In genomic region chr1:67558728-67559127, GRCm38 (mm10) we compare ENCODE assay signal across 16 mouse cellular contexts.
"Had no signal": no experiment of that assay in that cellular context is flagged by ENCODE, and none has a peak within 500 bp of the region (broad histone marks: within the 10 kb centered on the region; RNA-seq: fewer than 3 reads in every experiment).

No protein-coding gene starts in this region.

- H3K9ac ChIP-seq: lung, embryonic 15.5 days; midbrain, embryonic 13.5 days; midbrain, embryonic 15.5 days; neural tube, embryonic 12.5 days; stomach, embryonic 15.5 days had no signal

- DNase-seq: lung, adult 2 months; lung, postnatal 14 days; lung, postnatal 36 days; right cerebral cortex, postnatal 14 days; thymus, adult 18-20 months; thymus, postnatal 14 days; thymus, postnatal 36 days had no signal

- H3K9me3 ChIP-seq: lung, embryonic 15.5 days; megakaryocyte, embryonic 14.5 days; midbrain, embryonic 13.5 days; midbrain, embryonic 15.5 days; neural tube, embryonic 12.5 days; stomach, embryonic 15.5 days had no signal

- H3K27ac ChIP-seq: lung, embryonic 15.5 days; macrophage; midbrain, embryonic 13.5 days; midbrain, embryonic 15.5 days; neural tube, embryonic 12.5 days; stomach, embryonic 15.5 days had no signal

- H3K4me3 ChIP-seq: lung, embryonic 15.5 days; megakaryocyte, embryonic 14.5 days; midbrain, embryonic 13.5 days; midbrain, embryonic 15.5 days; neural tube, embryonic 12.5 days; stomach, embryonic 15.5 days had no signal

- ATAC-seq: lung, postnatal 0 days; midbrain, embryonic 13.5 days; midbrain, embryonic 15.5 days had no signal

- H3K27me3 ChIP-seq: lung, embryonic 15.5 days; megakaryocyte, embryonic 14.5 days; midbrain, embryonic 13.5 days; midbrain, embryonic 15.5 days; neural tube, embryonic 12.5 days; stomach, embryonic 15.5 days had no signal

- H3K4me1 ChIP-seq: lung, embryonic 15.5 days; megakaryocyte, embryonic 14.5 days; midbrain, embryonic 13.5 days; midbrain, embryonic 15.5 days; neural tube, embryonic 12.5 days; stomach, embryonic 15.5 days had no signal

- H3K36me3 ChIP-seq: lung, embryonic 15.5 days; midbrain, embryonic 13.5 days; midbrain, embryonic 15.5 days; neural tube, embryonic 12.5 days; stomach, embryonic 15.5 days had no signal

- H3K4me2 ChIP-seq: lung, embryonic 15.5 days; midbrain, embryonic 11.5 days; midbrain, embryonic 13.5 days; midbrain, embryonic 15.5 days; neural tube, embryonic 12.5 days; stomach, embryonic 15.5 days had no signal
